Comparison of ENCODE assay signal across 9 mouse cellular contexts in the genomic region with DNA sequence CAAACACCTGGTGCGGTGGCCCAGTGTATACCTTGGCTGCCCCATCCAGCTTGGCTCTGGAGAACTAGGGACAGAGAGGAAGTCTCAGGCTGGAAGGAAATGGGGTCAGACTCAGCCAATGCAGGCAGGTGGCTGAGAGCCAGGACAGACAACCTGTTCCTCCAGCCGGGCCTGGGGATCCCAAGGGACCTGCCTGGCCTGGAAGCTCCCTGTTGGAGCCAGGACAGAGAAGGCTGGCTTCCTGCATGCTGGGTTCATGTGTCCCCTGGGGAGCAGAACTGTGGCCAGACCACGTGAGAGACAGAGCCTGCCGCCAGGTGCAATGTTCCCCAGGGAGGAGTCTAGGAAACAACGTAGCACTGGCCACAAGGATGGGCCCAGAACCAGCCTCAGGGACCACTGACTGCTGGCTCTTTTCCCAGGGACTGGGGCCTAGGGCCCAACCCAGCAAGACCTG. TPM values are rescaled to one million over a fixed set of nuclear protein-coding genes. Genes with fewer than 3 reads are reported as not detected.
DNase-seq lines count a peak whose midpoint lies in the region; ATAC-seq and TF ChIP-seq lines count a peak whose summit lies in the region.
"Had no signal": no experiment of that assay in that cellular context is flagged by ENCODE, and none has a peak within 500 bp of the region (broad histone marks: within the 10 kb centered on the region; RNA-seq: fewer than 3 reads in every experiment).

No protein-coding gene starts in this region.

- no peak overlapping the region for H3ac ChIP-seq in C2C12 (ENCODE audit: control insufficient read depth, insufficient read length, low read depth)

- no peak overlapping the region for H3K27ac ChIP-seq in lung, postnatal 0 days (ENCODE audit: low read length)
- H3K27ac ChIP-seq: limb, embryonic 13.5 days had no signal

- H3K9ac ChIP-seq in lung, postnatal 0 days (replicated peaks; ENCODE audit: low read depth), result no peak overlapping the region
- H3K9ac ChIP-seq: limb, embryonic 13.5 days had no signal

- ATAC-seq in lung, postnatal 0 days, result peak; percentile 14; the same call in 1 of the 2 replicates
- no peak for ATAC-seq in granulocyte monocyte progenitor cell, adult 5-6 weeks (replicated peaks; ENCODE audit: poor library complexity, severe bottlenecking)

- no peak overlapping the region for H3K4me2 ChIP-seq in lung, postnatal 0 days (replicated peaks; ENCODE audit: low read depth, low read length)
- H3K4me2 ChIP-seq: limb, embryonic 13.5 days had no signal

- no peak for TF ChIP-seq EP300 in lung, postnatal 0 days (IDR thresholded peaks at IDR 0.05)

- WGBS in lung, postnatal 0 days, result 63% methylated on average over 5 of the region's 5 CpGs

- no peaks in the 10 kb centered on the region for H3K9me3 ChIP-seq in lung, postnatal 0 days (ENCODE audit: low read length)
- H3K9me3 ChIP-seq: limb, embryonic 13.5 days had no signal

- DNase-seq in 3134 (ENCODE audit: extremely low read depth, insufficient read length, low spot score), result peak; percentile 95
- peak; percentile 88 for DNase-seq in cerebellum, postnatal 14 days
- DNase-seq in heart, postnatal 10 days, result peak; percentile 90 to 92
- DNase-seq in lung, postnatal 0 days (ENCODE audit: low spot score), result peak; percentile 34
- DNase-seq in frontal cortex, postnatal 25 days (ENCODE audit: low spot score in 2 of 2), result no peak
- no peak for DNase-seq in right cerebral cortex, adult 18-20 months

- peaks cover 6% of the 10 kb centered on the region for H3K79me3 ChIP-seq in C2C12 (ENCODE audit: low read depth)

- H3K27me3 ChIP-seq in C2C12 (ENCODE audit: control insufficient read depth, insufficient read depth, insufficient read length), result no peaks in the 10 kb centered on the region
- H3K27me3 ChIP-seq in lung, postnatal 0 days (replicated peaks; ENCODE audit: insufficient read depth, low read length), result no peaks in the 10 kb centered on the region
- H3K27me3 ChIP-seq: limb, embryonic 13.5 days had no signal

- H3K4me1 ChIP-seq in lung, postnatal 0 days (ENCODE audit: insufficient read depth, low read depth, low read length), result no peaks in the 10 kb centered on the region

- peaks cover 72% of the 10 kb centered on the region for H3K36me3 ChIP-seq in C2C12 (ENCODE audit: control insufficient read depth, insufficient read depth)
- H3K36me3 ChIP-seq in lung, postnatal 0 days (ENCODE audit: insufficient read depth, low read length), result peaks cover 46% of the 10 kb centered on the region

- intact Hi-C loops in heart, postnatal 10 days (cut with DNase I), result no loop called here

- peaks cover 21% of the 10 kb centered on the region for H3K79me2 ChIP-seq in C2C12 (ENCODE audit: control insufficient read depth, insufficient read depth)

- no peak overlapping the region for H3K4me3 ChIP-seq in C2C12 (ENCODE audit: insufficient read depth, poor library complexity, severe bottlenecking)
- no peak overlapping the region for H3K4me3 ChIP-seq in lung, postnatal 0 days (ENCODE audit: low read depth, low read length)
- H3K4me3 ChIP-seq: limb, embryonic 13.5 days had no signal

- TF ChIP-seq CTCF in C2C12 (IDR thresholded peaks at IDR 0.05; ENCODE audit: control insufficient read depth, insufficient read depth, insufficient read length), result no peak
- no peak for TF ChIP-seq CTCF in lung, postnatal 0 days (IDR thresholded peaks at IDR 0.05)

TF ChIP-seq in C2C12, 6 proteins besides CTCF, POLR2A, EP300 and RAD21:
- TF ChIP-seq FOSL1 (IDR thresholded peaks at IDR 0.05; ENCODE audit: insufficient read depth, low read length, poor library complexity, severe bottlenecking) (no peak), MAX (IDR thresholded peaks at IDR 0.05) (peak; percentile 50), MYOD1 (IDR thresholded peaks at IDR 0.05; ENCODE audit: control insufficient read depth, insufficient read length, low read depth) (peak; percentile 76), USF1 (IDR thresholded peaks at IDR 0.05; ENCODE audit: low read depth) (peak; percentile 76)

RNA-seq across cellular contexts. Expression of gene Rflna, which starts 37.1 kb away (rescaled TPM):
- polyA plus RNA-seq in C2C12 (2012; fragmentation: generic; extraction: Trizol), result 0.19 TPM
- 1 to 10 TPM; 1.6 to 2.0 TPM for total RNA-seq in heart, postnatal 10 days (2021)
- 15.6 and 17.1 TPM in 2 replicates for polyA plus RNA-seq in lung, postnatal 0 days (2015; fragmentation: Nextera tagmentation; extraction: Ambion mirVana)
- total RNA-seq in granulocyte monocyte progenitor cell, adult 5-6 weeks (2014; fragmentation: Nextera tagmentation), result not detected in 2 replicates
- total RNA-seq in granulocyte monocyte progenitor cell, adult 5-6 weeks (2017), result not detected in 2 replicates

Comparison
In these comparisons a context has a peak if more than half of its experiments do, and no peak if none do; other contexts are left out.
1. DNase-seq: peak in 3134 (single experiment), cerebellum, postnatal 14 days (2 of 2), heart, postnatal 10 days (2 of 2) and lung, postnatal 0 days (single experiment); none in frontal cortex, postnatal 25 days (0 of 2) and right cerebral cortex, adult 18-20 months (single experiment).